Mouse (Mus musculus) heart, postnatal 10 days (tissue): ENCODE measurements around the gene Sfrp4. TPM values are rescaled to one million over a fixed set of nuclear protein-coding genes. Genes with fewer than 3 reads are reported as not detected.

ENCODE experiments used
- DNase-seq, 2 experiments: peaks; one replicate each; pipeline ENCODE4 v3.0.0; 2021
- intact Hi-C: fragments of 180-260 bp; cut with DNase I; formaldehyde crosslinking; loops from one replicate; pipeline ENCODE4 v1.15.1; 2025
- total RNA-seq, 2 experiments: library from RNA; stranded (reverse); gene quantifications; 2 replicates each; pipeline ENCODE4 v1.2.3; 2021

The Sfrp4 gene
- total RNA-seq, 2 experiments from 2014 or later, result 0.17 to 0.57 TPM

DNA sequence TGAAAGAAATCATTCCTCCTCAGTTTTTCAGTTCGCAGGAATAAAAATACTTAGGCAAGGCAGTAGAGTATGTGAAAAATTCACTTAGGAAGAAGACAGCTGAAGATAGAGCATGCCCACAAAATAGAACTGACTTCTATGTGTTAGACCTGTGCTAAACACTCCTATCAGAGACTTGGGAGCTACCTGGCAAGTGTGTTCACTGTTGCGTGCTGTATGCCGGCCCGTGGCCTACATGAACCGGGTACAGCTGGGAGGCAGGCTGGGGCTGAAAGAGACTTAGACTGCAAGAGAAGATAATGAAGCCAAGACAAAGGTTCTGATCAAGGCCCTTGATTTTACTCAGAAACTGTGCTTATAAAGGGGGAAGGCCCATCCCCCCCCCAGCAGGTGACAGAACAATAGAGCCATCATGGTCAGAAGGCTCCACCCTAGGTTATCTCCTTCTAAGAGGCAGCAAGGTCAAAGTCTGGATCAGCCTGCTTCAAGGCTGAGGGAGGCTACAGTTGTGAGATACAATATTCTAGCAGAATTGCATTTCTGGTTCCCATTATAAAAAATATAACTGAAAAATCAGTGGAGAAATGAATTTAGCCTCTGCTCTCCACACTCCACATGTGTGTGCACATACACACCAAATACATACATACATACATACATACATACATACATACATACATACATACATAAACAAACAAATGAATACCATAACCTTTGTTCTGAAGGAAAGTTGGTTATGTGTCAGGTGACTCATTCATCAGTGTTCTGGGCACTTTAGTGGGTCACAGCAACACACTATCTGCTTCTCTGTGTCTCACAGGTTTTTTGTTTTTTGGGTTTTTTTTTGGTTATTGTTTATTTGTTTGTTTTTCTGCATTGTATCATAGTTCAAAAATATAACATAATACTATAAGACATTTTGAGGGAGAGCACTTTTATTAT lies 8.1 kb downstream of the Sfrp4 start:
- DNase-seq, result no peak
- intact Hi-C loops, result loop anchor here (10.0 kb wide), 1 partner anchor 176 kb away; no protein-coding TSS in a partner anchor

DNA sequence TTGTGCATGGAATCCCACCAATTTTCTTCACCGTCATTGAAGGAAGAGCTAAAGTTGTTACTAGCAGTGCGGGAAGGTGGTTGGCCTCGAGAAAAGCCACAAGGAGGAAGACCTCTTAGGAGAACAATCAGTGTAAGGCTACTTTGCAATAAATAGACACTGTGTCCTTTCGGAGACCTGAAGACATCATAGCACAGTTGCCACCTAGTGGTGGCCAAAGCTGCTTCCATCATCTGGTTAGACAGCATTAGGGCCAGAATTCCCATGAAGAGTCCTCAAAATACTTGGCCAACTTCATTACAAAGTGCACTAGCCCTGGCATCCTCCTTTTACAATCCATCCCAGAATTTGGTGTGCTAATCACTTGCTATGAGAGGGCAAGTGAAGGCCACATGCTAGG lies 13.2 kb downstream of the Sfrp4 start:
- peak; percentile 10 to 14 for DNase-seq
- intact Hi-C loops, result loop anchor here (5.0 to 10.0 kb wide), 2 partner anchors 181 to 459 kb away; no protein-coding TSS in a partner anchor

DNA sequence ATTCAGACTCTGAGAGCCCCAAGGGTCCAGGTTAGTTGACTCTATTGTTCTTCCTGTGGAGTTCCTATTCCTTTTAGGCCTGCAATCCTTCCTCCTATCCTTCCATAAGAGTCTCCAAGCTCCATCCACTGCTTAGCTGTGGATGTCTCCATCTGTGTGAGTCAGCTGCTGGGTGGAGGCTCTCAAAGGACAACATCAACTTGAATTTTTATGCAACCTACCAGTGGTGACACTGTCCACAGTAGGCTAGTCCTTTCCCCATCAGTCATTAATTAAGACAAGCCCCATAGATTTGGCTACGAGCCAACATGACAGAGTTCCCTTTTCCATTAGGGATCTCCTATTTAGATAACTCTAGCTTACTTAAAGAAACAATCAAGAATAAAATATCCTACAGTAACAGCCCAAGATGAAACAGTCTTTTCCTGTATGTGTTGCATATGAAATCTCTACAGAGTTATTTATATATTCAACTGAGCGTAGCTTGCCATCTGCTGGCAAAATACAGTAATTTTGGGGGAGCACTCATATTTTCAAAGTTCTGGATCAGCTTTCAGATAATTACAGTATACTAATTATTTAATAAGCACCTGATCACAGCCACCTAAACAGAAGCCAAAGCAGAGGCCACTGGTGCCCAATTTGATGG lies 17.4 kb downstream of the Sfrp4 start:
- peak in 1 of 2 experiments; percentile 6 for DNase-seq
- intact Hi-C loops, result loop anchor here (2.0 kb wide), 1 partner anchor 276 kb away; no protein-coding TSS in a partner anchor

DNA sequence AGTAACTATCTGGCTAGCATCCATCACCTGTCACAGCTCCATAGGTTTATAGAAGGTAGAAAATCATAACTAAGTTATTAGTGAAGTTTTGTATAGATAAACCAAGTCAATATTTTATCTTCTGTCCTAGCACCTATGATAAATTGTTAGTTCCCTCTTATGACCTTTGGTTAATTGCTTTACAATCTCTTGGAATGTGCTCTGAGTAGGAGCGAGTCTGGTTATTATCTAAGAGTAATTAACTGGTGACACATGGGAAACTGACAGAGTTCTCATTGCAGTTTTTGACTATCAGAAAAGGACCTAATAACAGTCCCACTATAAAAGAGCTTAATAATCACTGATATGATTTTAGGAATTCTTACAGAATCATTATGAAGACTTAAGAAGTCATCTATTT lies 20.6 kb downstream of the Sfrp4 start:
- no peak for DNase-seq
- intact Hi-C loops, result no loop called here

DNA sequence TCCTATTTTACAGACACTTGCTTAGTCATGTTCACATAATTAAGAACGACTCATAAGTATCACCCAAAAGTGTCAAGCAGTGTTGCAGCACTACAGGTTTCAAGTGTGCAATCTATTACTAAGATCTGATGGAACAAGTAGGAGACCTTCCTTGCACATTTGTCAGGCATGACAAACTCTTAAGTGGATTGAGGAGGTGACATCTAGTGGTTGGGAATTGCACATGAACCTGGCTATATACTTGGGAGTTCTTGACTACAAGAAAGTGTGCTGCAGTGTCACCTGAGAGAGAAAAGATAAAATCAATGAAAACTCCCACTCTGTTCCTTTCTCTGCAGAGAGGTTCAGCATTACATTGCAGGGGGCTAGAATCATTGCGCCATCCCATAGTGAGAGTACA lies 21.3 kb downstream of the Sfrp4 start:
- intact Hi-C loops, result no loop called here
- no peak for DNase-seq

DNA sequence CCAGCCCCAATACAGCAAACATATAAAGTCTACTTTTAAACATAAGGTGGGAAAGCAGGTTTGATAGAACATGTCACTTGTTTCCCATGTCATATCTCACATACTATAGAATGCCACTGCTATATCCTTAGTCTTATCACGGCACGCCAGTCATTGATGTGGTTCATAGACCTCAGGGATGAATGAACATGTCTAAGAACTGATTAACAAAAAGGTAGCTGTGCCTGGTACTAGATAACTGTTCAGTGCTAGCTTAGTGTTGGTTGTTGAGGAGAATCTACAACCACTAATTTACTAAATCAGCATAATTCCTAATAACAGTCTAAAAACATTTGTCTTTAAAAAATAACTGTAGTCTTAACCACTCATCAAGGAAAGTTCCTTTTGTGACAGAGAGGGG lies 26.9 kb downstream of the Sfrp4 start:
- intact Hi-C loops, result no loop called here
- no peak for DNase-seq

DNA sequence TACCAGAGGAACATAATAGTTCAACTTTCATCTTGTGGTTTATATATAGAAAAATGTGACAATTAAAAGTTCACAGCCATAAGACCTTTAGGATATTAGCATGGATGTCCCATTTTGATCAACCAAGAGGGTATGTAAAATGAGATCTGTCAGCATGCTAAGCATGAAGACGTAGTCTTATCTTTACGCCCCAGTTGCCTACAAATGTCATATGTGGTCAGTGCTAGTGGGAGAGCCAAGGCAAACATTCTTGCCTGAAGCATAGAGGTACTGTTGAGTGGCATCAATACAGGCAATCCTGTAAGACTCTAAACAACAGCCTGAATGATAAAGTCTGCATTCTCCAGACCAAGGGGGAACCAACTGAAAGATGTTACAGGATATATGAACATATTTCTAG lies 29.5 kb downstream of the Sfrp4 start:
- DNase-seq, result no peak
- intact Hi-C loops, result no loop called here

DNA sequence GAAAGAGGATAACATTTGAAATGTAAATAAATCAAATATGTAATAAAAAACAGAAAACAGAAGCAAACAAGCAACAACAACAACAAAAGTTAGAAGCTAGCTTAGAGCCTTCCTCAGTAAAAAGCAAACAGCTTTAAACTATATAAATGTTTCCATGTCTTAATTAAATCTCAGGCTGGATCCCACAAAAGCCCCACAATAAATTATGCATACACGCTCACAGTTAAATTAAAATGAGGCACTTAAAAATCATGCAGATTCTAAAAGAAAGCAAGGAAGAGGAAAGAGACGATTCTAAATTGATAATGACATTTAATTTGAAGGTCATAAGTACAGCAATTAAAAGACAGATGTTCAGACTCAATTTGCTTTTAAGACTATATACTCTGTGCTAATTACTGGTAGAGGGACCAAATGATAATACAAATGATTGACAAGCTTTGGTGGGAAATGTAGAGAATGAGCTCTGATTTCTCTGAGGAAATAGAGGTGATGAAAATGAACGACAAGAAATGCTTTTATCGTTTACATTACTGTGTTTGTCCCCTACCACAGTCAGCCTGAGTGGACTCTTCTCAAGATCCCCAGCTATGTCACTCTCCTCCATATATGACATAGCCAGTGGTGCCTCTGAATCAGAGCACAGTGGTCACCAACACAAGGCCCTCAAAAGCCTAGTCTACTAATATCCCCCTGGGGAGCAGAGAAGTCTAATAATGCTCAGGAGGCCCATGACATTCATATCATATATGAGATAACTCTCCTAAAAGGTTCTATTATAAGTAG lies 45.6 kb downstream of the Sfrp4 start:
- no peak for DNase-seq
- intact Hi-C loops, result no loop called here

DNA sequence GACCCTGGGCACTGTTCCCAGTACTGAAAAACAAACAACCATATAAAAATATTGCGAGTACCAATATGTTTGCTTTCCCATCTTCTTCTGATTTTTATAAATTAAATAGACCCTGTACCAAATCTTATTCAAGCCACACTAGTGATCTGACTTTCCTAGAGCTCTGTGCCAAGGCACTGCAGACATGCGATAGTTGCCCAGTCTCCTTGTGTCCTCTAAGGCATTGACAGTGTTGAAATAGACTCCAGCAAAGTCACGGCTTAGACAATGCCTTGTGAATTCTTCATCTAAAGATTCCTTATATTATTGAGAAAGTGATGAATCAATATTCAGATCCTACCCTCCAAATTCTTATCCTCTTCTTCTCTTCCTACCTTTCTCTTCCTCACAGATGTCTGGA lies 51.1 kb downstream of the Sfrp4 start:
- intact Hi-C loops, result no loop called here
- DNase-seq, result no peak

DNA sequence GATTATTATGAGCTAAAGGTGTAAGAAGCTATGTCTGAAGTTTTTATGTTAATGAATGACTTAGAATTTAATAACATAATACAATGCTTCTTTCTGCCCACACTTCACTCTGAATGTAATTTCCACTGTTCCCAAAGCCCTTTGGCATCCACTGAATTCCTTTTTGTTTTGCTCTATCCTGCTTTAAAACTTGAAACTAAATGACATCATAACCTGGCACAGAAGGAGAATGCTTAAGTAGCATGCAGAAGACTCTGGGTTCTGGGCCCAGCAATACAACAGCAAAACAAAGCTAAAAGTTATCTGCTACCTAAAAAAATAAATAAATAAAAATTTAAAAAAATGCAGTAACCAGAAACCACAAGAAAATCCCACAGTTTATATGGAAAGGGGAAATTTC lies 51.7 kb downstream of the Sfrp4 start:
- intact Hi-C loops, result no loop called here
- no peak for DNase-seq

Other genes starting within 250 kb of the Sfrp4 start
- 10 to 100 TPM; 19.0 to 22.9 TPM for gene Stard3nl, start 227.3 kb upstream of the Sfrp4 start, total RNA-seq
- 10 to 100 TPM; 10.0 to 10.9 TPM for gene Epdr1, start 3.2 kb upstream of the Sfrp4 start, total RNA-seq
- under 1 TPM; 0.26 to 0.37 TPM for gene Nme8, start 74.7 kb downstream of the Sfrp4 start, total RNA-seq
- gene Gpr141, start 201.2 kb downstream of the Sfrp4 start, total RNA-seq, result under 1 TPM; 0.32 to 0.34 TPM